Mouse (Mus musculus) testis, adult 2 months (tissue): ENCODE results near the gene Tnks1bp1.

Experiments
- CTCF ChIP-seq: fragments of 200-500 bp; IDR thresholded peaks from 2 replicates; pipeline ENCODE4 v1.5.1; 2012; ENCODE audit warnings: low read depth, mild to moderate bottlenecking, inconsistent platforms, low read length, moderate library complexity; ENCODE audit not compliant: control insufficient read depth, insufficient read depth, insufficient replicate concordance
- POLR2A ChIP-seq: fragments of 200-500 bp; IDR thresholded peaks from 2 replicates; pipeline ENCODE4 v1.6.1; 2012; ENCODE audit warnings: low read depth, mild to moderate bottlenecking, inconsistent platforms, low read length, moderate library complexity; ENCODE audit not compliant: control insufficient read depth

- TF ChIP-seq POLR2A: no peak
- no peak for TF ChIP-seq CTCF
Observed at GRCm38 (mm10) chr2:85106941-85107340, 59.1 kb downstream of the Tnks1bp1 start.
